Mouse (Mus musculus): ENCODE measurements at regions not wholly inside any gene's neighbourhood (a gene's known extent, or its start where the extent isn't known, plus 50 kb on each side); places are given as distances from the start of the nearest gene placed in this dataset.

DNA sequence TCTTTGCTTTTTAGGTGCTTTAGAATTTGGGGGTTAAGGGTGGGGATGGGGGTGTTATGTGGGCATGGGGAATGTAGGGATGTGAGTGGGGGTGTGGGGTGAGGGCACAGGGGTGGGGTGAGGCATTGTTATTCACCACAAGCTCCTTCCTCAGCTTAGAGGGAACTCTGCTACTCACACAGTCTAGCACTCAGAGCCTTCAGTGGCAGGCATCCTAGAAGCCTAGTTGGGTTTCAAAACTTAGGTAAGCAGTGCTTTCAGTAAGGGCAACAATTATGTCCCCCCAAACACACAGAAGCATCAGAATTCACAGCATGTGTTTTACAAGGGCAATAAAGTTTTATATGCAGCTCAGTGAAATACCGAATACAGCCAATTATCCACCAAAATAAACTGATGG, 228.4 kb downstream of the Ttc32 start:
- TF ChIP-seq CTCF (IDR thresholded peaks at IDR 0.05; ENCODE audit: control insufficient read depth, insufficient read depth, insufficient replicate concordance, low read depth, low read length) (no peak), POLR2A (IDR thresholded peaks at IDR 0.05; ENCODE audit: control insufficient read depth, low read depth, low read length) (no peak)
